Mouse (Mus musculus) testis, adult 2 months (tissue): ENCODE measurements around the gene Zbtb48.

Experiments used
- CTCF ChIP-seq: fragments of 200-500 bp; IDR thresholded peaks from 2 replicates; pipeline ENCODE4 v1.5.1; 2012; ENCODE audit warnings: low read depth, mild to moderate bottlenecking, inconsistent platforms, low read length, moderate library complexity; ENCODE audit not compliant: control insufficient read depth, insufficient read depth, insufficient replicate concordance
- POLR2A ChIP-seq: fragments of 200-500 bp; IDR thresholded peaks from 2 replicates; pipeline ENCODE4 v1.6.1; 2012; ENCODE audit warnings: low read depth, mild to moderate bottlenecking, inconsistent platforms, low read length, moderate library complexity; ENCODE audit not compliant: control insufficient read depth

- TF ChIP-seq CTCF (peak; percentile 97), POLR2A (no peak)
Measured at GRCm38 (mm10) chr4:151981363-151981762, 46.1 kb downstream of the Zbtb48 start.
